Mouse (Mus musculus) heart, adult 2 months (tissue): ENCODE data around the gene Rims3. TPM values are rescaled to one million over a fixed set of nuclear protein-coding genes. Genes with fewer than 3 reads are reported as not detected.

Experiments used
- DNase-seq, 2 experiments: peaks; one replicate each; pipeline ENCODE4 v3.0.0; 2021
- H3K27ac ChIP-seq: fragments of 200-600 bp; 2 replicates; pipeline ENCODE4 v1.8.1; 2022
- H3K27me3 ChIP-seq: fragments of 200-500 bp; 2 replicates; pipeline ENCODE4 v1.6.1; 2012; ENCODE audit warnings: mild to moderate bottlenecking, low read length, inconsistent platforms, mixed read lengths; ENCODE audit not compliant: control insufficient read depth, insufficient read depth
- H3K36me3 ChIP-seq: fragments of 200-500 bp; 2 replicates; pipeline ENCODE4 v1.6.1; 2012; ENCODE audit warnings: low read length, inconsistent platforms; ENCODE audit not compliant: control insufficient read depth, insufficient read depth
- H3K4me1 ChIP-seq: fragments of 200-500 bp; 2 replicates; pipeline ENCODE4 v1.6.1; 2011; ENCODE audit warnings: low read length; ENCODE audit not compliant: control insufficient read depth, insufficient read depth
- H3K4me3 ChIP-seq: fragments of 200-600 bp; 2 replicates; pipeline ENCODE4 v1.8.1; 2022
- H3K79me2 ChIP-seq: fragments of 200-500 bp; replicated peaks from 2 replicates; pipeline ENCODE4 v1.6.1; 2012; ENCODE audit warnings: mild to moderate bottlenecking, inconsistent platforms, low read length, moderate library complexity, mixed read lengths; ENCODE audit not compliant: control insufficient read depth, insufficient read depth
- H3K9ac ChIP-seq: fragments of 200-500 bp; 2 replicates; pipeline ENCODE4 v1.6.1; 2012; ENCODE audit warnings: low read depth, mild to moderate bottlenecking, control low read depth, inconsistent platforms, low read length, mixed read lengths
- CTCF ChIP-seq: fragments of 200-600 bp; IDR thresholded peaks from 2 replicates; pipeline ENCODE4 v1.8.1; 2022; ENCODE audit warnings: antibody characterized with exemption, mild to moderate bottlenecking, moderate library complexity
- EP300 ChIP-seq: fragments of 200-500 bp; IDR thresholded peaks from 2 replicates; pipeline ENCODE4 v1.6.1; 2011; ENCODE audit warnings: low read depth, low read length, control low read depth; ENCODE audit not compliant: insufficient read depth
- POLR2A ChIP-seq: fragments of 200-500 bp; IDR thresholded peaks from 2 replicates; pipeline ENCODE4 v1.6.1; 2011; ENCODE audit warnings: mild to moderate bottlenecking, low read depth, low read length, control low read depth; ENCODE audit not compliant: insufficient read depth
- WGBS: fragments of 180-500 bp; shearing (Covaris S2); methylation state at CpG from one replicate; pipeline ENCODE4 v1.1.7; 2018; 5-methylcytosine and 5-hydroxymethylcytosine counted together
- intact Hi-C: fragments of 180-260 bp; cut with DNase I; formaldehyde crosslinking; loops from one replicate; pipeline ENCODE4 v1.15.1; 2025
- polyA plus RNA-seq: library from polyadenylated mRNA; depleted of rRNA; stranded (reverse); fragments of >200 nt; gene quantifications from 2 replicates; pipeline ENCODE4 v1.2.3, GENCODE M21; 2012
- total RNA-seq, 2 experiments: library from RNA; stranded (reverse); gene quantifications; 2 replicates each; pipeline ENCODE4 v1.2.3; 2021

Rims3 gene
- total and polyA plus RNA-seq, 3 experiments: 0.05 to 0.12 (median 0.05) TPM

GRCm38 (mm10) chr4:120855360-120856060 is 894 bp downstream of the Rims3 start:
- TF ChIP-seq EP300 (no peak), POLR2A (no peak), CTCF (no peak)
- no peak overlapping the region for H3K27ac ChIP-seq
- intact Hi-C loops: no loop called here

GRCm38 (mm10) chr4:120856376-120856775 is 1.8 kb downstream of the Rims3 start:
- Histone ChIP-seq H3K9ac (no peak overlapping the region), H3K27me3 (peaks cover 7% of the 10 kb centered on the region; the same call in 1 of the 2 replicates), H3K27ac (no peak overlapping the region), H3K4me1 (no peaks in the 10 kb centered on the region), H3K4me3 (no peak overlapping the region), H3K79me2 (no peaks in the 10 kb centered on the region), H3K36me3 (no peaks in the 10 kb centered on the region)
- DNase-seq: no peak
- 61% methylated on average over 4 of the region's 5 CpGs for WGBS
- intact Hi-C loops: no loop called here
- TF ChIP-seq EP300: no peak
- TF ChIP-seq POLR2A: no peak
- TF ChIP-seq CTCF: no peak

More at GRCm38 (mm10) chr4:120855360-120856060, 894 bp downstream of the Rims3 start:
- H3K36me3 ChIP-seq: no peaks in the 10 kb centered on the region
- no peak for DNase-seq
- H3K27me3 ChIP-seq: peaks cover 7% of the 10 kb centered on the region; the same call in 1 of the 2 replicates
- H3K79me2 ChIP-seq: no peaks in the 10 kb centered on the region
- no peaks in the 10 kb centered on the region for H3K4me1 ChIP-seq
- H3K4me3 ChIP-seq: no peak overlapping the region
- H3K9ac ChIP-seq: no peak overlapping the region
- 46% methylated on average over 7 of the region's 7 CpGs for WGBS

- H3K9ac ChIP-seq: no peak overlapping the region
- intact Hi-C loops: no loop called here
- H3K36me3 ChIP-seq: no peaks in the 10 kb centered on the region
- H3K27me3 ChIP-seq: peaks cover 6% of the 10 kb centered on the region; the same call in 1 of the 2 replicates
- no peak overlapping the region for H3K4me3 ChIP-seq
- H3K4me1 ChIP-seq: no peaks in the 10 kb centered on the region
- WGBS: 12% methylated on average over 7 of the region's 7 CpGs
- DNase-seq: no peak
- H3K27ac ChIP-seq: no peak overlapping the region
- no peaks in the 10 kb centered on the region for H3K79me2 ChIP-seq
- TF ChIP-seq CTCF (no peak), EP300 (no peak), POLR2A (no peak)
These were observed 5.2 kb downstream of the Rims3 start for GRCm38 (mm10) chr4:120859865-120860264.

GRCm38 (mm10) chr4:120866211-120866610 is 11.6 kb downstream of the Rims3 start:
- TF ChIP-seq EP300: no peak
- no peak for TF ChIP-seq CTCF
- no peak for TF ChIP-seq POLR2A
- Histone ChIP-seq H3K27ac (no peak overlapping the region), H3K4me1 (no peaks in the 10 kb centered on the region), H3K4me3 (no peak overlapping the region), H3K36me3 (no peaks in the 10 kb centered on the region), H3K79me2 (no peaks in the 10 kb centered on the region), H3K27me3 (no peaks in the 10 kb centered on the region), H3K9ac (no peak overlapping the region)
- intact Hi-C loops: no loop called here
- 11% methylated on average over 6 of the region's 6 CpGs for WGBS
- DNase-seq: no peak

- Histone ChIP-seq H3K27ac (no peak overlapping the region), H3K4me1 (no peaks in the 10 kb centered on the region), H3K27me3 (no peaks in the 10 kb centered on the region), H3K4me3 (no peak overlapping the region), H3K9ac (no peak overlapping the region), H3K79me2 (no peaks in the 10 kb centered on the region), H3K36me3 (no peaks in the 10 kb centered on the region)
- intact Hi-C loops: no loop called here
- WGBS: 67% methylated on average over 5 of the region's 5 CpGs
- no peak for TF ChIP-seq POLR2A
- TF ChIP-seq EP300: no peak
- TF ChIP-seq CTCF: no peak
- DNase-seq: no peak
These were observed 13.6 kb downstream of the Rims3 start for GRCm38 (mm10) chr4:120868246-120868645.

- Histone ChIP-seq H3K79me2 (no peaks in the 10 kb centered on the region), H3K9ac (no peak overlapping the region), H3K4me1 (no peaks in the 10 kb centered on the region), H3K36me3 (no peaks in the 10 kb centered on the region), H3K27me3 (no peaks in the 10 kb centered on the region), H3K27ac (no peak overlapping the region), H3K4me3 (no peak overlapping the region)
- no peak for TF ChIP-seq POLR2A
- TF ChIP-seq EP300: no peak
- TF ChIP-seq CTCF: no peak
- DNase-seq: no peak
- 54% methylated on average over 3 of the region's 3 CpGs for WGBS
- intact Hi-C loops: no loop called here
These were observed 14.4 kb downstream of the Rims3 start for GRCm38 (mm10) chr4:120868988-120869387.
